In the genomic region with DNA sequence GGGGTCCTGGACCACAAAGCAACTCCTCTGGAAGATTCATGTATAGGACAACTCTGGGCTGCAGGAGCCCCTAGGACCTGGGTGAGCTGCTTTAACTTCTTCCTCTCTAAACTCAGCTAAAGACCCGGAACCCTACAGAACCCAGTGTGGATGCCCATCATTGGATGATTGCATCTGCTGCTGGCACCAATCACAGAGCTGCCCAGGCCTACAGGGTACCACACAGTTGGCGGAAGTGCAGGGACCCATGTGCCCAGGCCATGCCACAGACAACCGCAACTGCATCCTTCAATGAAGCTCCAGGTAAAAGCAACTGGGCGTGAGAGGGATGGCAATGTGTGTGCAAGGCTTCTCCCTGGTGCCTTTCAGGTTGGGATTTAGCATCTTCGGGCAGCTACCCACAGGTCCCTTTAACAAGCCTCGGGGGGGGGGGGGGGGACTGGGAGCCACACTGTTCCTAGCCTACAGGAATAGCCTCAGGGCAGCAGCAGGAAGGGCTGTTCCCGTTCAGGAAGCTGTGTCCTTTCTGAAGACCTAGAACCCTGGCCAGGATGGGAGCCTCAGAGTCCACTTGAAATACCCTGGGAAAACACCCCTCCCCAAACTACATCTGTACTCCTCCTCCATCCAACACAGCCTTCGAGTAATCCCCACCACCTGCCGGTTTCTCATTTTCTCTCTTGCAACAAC, we compare ENCODE assay signal across 8 mouse cellular contexts.
A peak's percentile ranks its signal among the peaks of the same experiment; 100 is the strongest.
DNase-seq lines count a peak whose midpoint lies in the region; ATAC-seq lines count a peak whose summit lies in the region.

No protein-coding gene starts in this region.

- no peaks in the 10 kb centered on the region for H3K27me3 ChIP-seq in heart, embryonic 12.5 days (replicated peaks)
- H3K27me3 ChIP-seq in forebrain, embryonic 10.5 days (ENCODE audit: poor library complexity, severe bottlenecking), result no peaks in the 10 kb centered on the region
- H3K27me3 ChIP-seq in limb, embryonic 10.5 days (ENCODE audit: low read depth, poor library complexity, severe bottlenecking), result no peaks in the 10 kb centered on the region

- ATAC-seq in heart, embryonic 12.5 days (ENCODE audit: insufficient number of reproducible peaks, low FRiP score), result no peak

- peak overlapping the region; percentile 46 for H3K4me2 ChIP-seq in heart, embryonic 12.5 days

- peaks cover 80% of the 10 kb centered on the region for H3K4me1 ChIP-seq in heart, embryonic 12.5 days (replicated peaks)
- peaks cover 81% of the 10 kb centered on the region for H3K4me1 ChIP-seq in forebrain, embryonic 10.5 days
- peaks cover 70% of the 10 kb centered on the region for H3K4me1 ChIP-seq in limb, embryonic 10.5 days

- no peak overlapping the region for H3K4me3 ChIP-seq in heart, embryonic 12.5 days
- H3K4me3 ChIP-seq in forebrain, embryonic 10.5 days, result peak overlapping the region; percentile 2; the same call in 1 of the 2 replicates
- no peak overlapping the region for H3K4me3 ChIP-seq in limb, embryonic 10.5 days

- no peak for DNase-seq in heart, postnatal 4 days
- peak; percentile 68 to 73 for DNase-seq in B cell, adult 2 months
- no peak for DNase-seq in forebrain, embryonic 10.5 days (ENCODE audit: extremely low spot score, low spot score)
- no peak for DNase-seq in limb, embryonic 10.5 days (ENCODE audit: low spot score)
- DNase-seq in cerebellum, postnatal 4 days (ENCODE audit: low spot score in 2 of 2), result no peak
- no peak for DNase-seq in gastrocnemius, adult 8-10 months (ENCODE audit: low spot score in 2 of 2)
- no peak for DNase-seq in cerebellum, adult 11-12 months

- WGBS in heart, embryonic 12.5 days, result 53% methylated on average over 9 of the region's 9 CpGs
- 54% methylated on average over 9 of the region's 9 CpGs for WGBS in forebrain, embryonic 10.5 days
- 58% methylated on average over 9 of the region's 9 CpGs for WGBS in limb, embryonic 10.5 days

- peak overlapping the region; percentile 70 for H3K27ac ChIP-seq in heart, embryonic 12.5 days (ENCODE audit: poor library complexity, severe bottlenecking)
- H3K27ac ChIP-seq in forebrain, embryonic 10.5 days, result peak overlapping the region; percentile 76
- peak overlapping the region; percentile 37; the same call in 1 of the 2 replicates for H3K27ac ChIP-seq in limb, embryonic 10.5 days

- 0 out of 2 replicates have a peak overlapping the region, but pooled peaks have one; percentile 14 for H3K9ac ChIP-seq in heart, embryonic 12.5 days

- no peaks in the 10 kb centered on the region for H3K9me3 ChIP-seq in heart, embryonic 12.5 days (replicated peaks)
- no peaks in the 10 kb centered on the region for H3K9me3 ChIP-seq in forebrain, embryonic 10.5 days
- H3K9me3 ChIP-seq in limb, embryonic 10.5 days (replicated peaks), result no peaks in the 10 kb centered on the region

- peaks cover 5% of the 10 kb centered on the region; the same call in 1 of the 2 replicates for H3K36me3 ChIP-seq in heart, embryonic 12.5 days
- H3K36me3 ChIP-seq in forebrain, embryonic 10.5 days (replicated peaks), result peaks cover 50% of the 10 kb centered on the region
- peaks cover 39% of the 10 kb centered on the region for H3K36me3 ChIP-seq in limb, embryonic 10.5 days

Comparison
In these comparisons a context has a peak if more than half of its experiments do, and no peak if none do; other contexts are left out.
1. DNase-seq: peak in B cell, adult 2 months (2 of 2); none in heart, postnatal 4 days (single experiment), forebrain, embryonic 10.5 days (single experiment), limb, embryonic 10.5 days (single experiment), cerebellum, postnatal 4 days (0 of 2), gastrocnemius, adult 8-10 months (0 of 2) and cerebellum, adult 11-12 months (single experiment).
2. Peak in every context shown above with its lines, with median percentiles within 50 percentile points of each other: H3K27ac ChIP-seq.